Mouse (Mus musculus) embryonic facial prominence, embryonic 10.5 days (tissue): ENCODE measurements around the gene Gli3. TPM values are rescaled to one million over a fixed set of nuclear protein-coding genes. Genes with fewer than 3 reads are reported as not detected.

Experiments used
- DNase-seq: peaks from one replicate; pipeline ENCODE4 v3.0.0-alpha.2; 2017; ENCODE audit warnings: low spot score
- H3K27ac ChIP-seq: fragments of 300-500 bp; sonication (generic); replicated peaks from 2 replicates; pipeline ENCODE4 v1.5.1; 2016; ENCODE audit warnings: mild to moderate bottlenecking
- H3K27me3 ChIP-seq: fragments of 300-500 bp; sonication (generic); replicated peaks from 2 replicates; pipeline ENCODE4 v1.6.1; 2016; ENCODE audit warnings: low read depth, mild to moderate bottlenecking; ENCODE audit not compliant: poor library complexity, severe bottlenecking
- H3K36me3 ChIP-seq: fragments of 300-500 bp; sonication (generic); replicated peaks from 2 replicates; pipeline ENCODE4 v1.6.1; 2016; ENCODE audit warnings: mild to moderate bottlenecking, moderate library complexity
- H3K4me1 ChIP-seq: fragments of 300-500 bp; sonication (generic); 2 replicates; pipeline ENCODE4 v1.6.1; 2016
- H3K4me3 ChIP-seq: fragments of 300-500 bp; sonication (generic); 2 replicates; pipeline ENCODE4 v1.5.1; 2016; ENCODE audit warnings: mild to moderate bottlenecking, moderate library complexity
- H3K9me3 ChIP-seq: fragments of 300-500 bp; sonication (generic); 2 replicates; pipeline ENCODE4 v1.6.1; 2016; ENCODE audit warnings: mild to moderate bottlenecking
- WGBS: fragments of 180-500 bp; shearing (Covaris S2); methylation state at CpG from one replicate; pipeline ENCODE4 v1.1.7; 2016; 5-methylcytosine and 5-hydroxymethylcytosine counted together
- polyA plus RNA-seq: library from polyadenylated mRNA; unstranded; fragments of >200 nt; fragmentation: Nextera tagmentation; extraction: Ambion mirVana; gene quantifications from 2 replicates; pipeline ENCODE4 v1.2.1, GENCODE M21; 2016

Gene Gli3
- polyA plus RNA-seq, 1 experiment from 2014 or later = 33.9 TPM

- Histone ChIP-seq H3K27ac (no peak overlapping the region), H3K36me3 (peaks cover 20% of the 10 kb centered on the region), H3K4me3 (no peak overlapping the region), H3K4me1 (no peaks in the 10 kb centered on the region), H3K9me3 (no peaks in the 10 kb centered on the region), H3K27me3 (no peaks in the 10 kb centered on the region)
- 88% methylated on average over 1 of the region's 1 CpGs for WGBS
- no peak for DNase-seq
Observed at GRCm38 (mm10) chr13:15681530-15681929, 218.5 kb downstream of the Gli3 start.

DNA sequence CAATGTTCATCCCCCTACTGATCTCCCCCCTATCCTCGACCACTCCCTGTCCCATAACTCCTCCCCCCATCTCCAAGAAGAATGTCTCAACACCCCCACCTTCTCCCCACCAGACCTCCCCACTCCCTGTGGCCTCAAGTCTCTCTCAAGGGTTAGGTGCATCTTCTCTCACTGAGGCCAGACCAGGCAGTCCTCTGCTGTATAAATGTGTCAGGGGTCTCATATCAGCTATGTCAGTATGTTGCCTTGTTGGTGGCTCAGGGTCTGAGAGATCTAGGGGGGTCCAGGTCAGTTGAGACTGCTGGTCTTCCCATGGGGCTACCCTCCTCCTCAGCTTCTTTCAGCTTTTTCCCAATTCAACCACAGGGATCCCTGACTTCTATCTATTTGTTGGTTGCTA is 220.0 kb downstream of the Gli3 start:
- Histone ChIP-seq H3K4me1 (no peaks in the 10 kb centered on the region), H3K36me3 (peaks cover 7% of the 10 kb centered on the region), H3K27me3 (no peaks in the 10 kb centered on the region), H3K9me3 (no peaks in the 10 kb centered on the region), H3K27ac (no peak overlapping the region), H3K4me3 (no peak overlapping the region)
- no peak for DNase-seq
- WGBS = 74% methylated on average over 1 of the region's 1 CpGs

DNA sequence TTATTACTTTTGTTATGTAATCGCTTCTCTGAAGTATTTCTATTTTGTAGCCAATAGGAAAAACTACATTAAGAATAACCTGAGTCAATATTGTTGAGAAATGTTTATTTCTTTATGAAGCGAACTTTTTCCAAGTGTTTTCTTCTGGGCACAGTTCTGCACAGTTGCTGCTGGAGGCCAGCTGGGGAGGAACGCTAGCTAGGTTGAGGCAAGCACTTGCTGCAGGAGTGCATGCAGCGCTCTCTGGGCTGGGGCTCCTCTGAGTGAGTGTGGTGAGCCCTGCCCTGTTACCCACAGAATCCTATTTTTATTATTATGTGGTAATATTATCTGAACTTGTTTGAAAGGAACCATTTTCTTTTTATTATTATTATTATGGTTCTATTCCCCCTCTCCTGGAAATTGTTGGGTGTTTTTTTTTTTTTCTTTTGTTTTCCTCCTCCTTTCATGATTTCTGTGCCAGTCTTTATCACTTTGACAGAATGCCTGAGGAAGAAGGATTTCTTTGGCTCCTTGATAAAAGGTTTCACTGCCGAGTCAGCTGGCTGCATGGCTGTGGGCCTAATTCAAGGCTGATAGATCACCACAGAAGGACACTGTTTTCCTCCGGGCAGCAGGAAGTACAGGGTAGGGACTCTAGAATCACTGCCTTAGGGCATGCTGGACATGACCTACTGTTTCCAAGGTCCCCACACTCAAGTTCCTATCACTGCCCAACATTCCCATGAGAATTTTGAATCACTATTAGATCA is 225.2 kb downstream of the Gli3 start:
- no peak for DNase-seq
- 74% methylated on average over 6 of the region's 6 CpGs for WGBS
- H3K4me3 ChIP-seq = no peak overlapping the region
- no peaks in the 10 kb centered on the region for H3K9me3 ChIP-seq
- no peaks in the 10 kb centered on the region for H3K4me1 ChIP-seq
- no peaks in the 10 kb centered on the region; the same call in 1 of the 2 replicates for H3K36me3 ChIP-seq
- no peak overlapping the region for H3K27ac ChIP-seq
- no peaks in the 10 kb centered on the region for H3K27me3 ChIP-seq

DNA sequence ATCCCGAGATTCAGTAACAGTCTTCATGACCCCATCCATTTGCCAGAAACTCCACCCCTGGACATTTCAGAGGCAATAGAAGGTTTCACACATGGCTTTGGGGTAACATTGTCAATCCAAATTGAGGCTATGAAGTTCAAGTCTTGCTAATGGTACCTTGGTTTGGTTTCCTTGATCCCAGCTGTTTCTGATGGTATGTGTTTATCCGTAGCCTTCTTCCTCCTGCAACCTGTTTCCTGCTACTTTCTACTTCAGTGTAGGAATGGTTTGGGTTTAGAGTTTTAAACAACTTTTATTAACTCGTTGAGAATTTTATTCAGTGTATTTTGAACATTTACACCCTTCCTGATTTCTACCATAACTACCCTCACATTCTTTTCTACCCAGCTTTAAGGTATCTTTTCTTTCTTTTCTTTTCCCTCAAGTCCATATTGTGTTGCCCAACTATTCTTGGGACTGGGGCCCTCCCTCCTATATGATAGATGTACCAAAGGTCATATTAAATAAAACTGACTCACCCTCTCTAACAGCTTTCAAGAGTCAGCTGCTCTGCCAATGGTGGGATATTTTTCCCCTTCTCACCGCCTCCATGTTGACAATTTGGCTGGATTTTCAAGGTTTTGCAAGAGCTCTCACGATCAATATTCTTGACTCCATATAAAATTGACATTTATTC is 225.9 kb downstream of the Gli3 start:
- no peaks in the 10 kb centered on the region for H3K4me1 ChIP-seq
- 87% methylated on average over 5 of the region's 5 CpGs for WGBS
- DNase-seq = no peak

GRCm38 (mm10) chr13:15691751-15692464 is 228.9 kb downstream of the Gli3 start:
- H3K27me3 ChIP-seq = no peaks in the 10 kb centered on the region
- H3K4me1 ChIP-seq = no peaks in the 10 kb centered on the region
- H3K27ac ChIP-seq = no peak overlapping the region
- no peak for DNase-seq
- H3K36me3 ChIP-seq = peaks cover 4% of the 10 kb centered on the region; the same call in 1 of the 2 replicates
- H3K9me3 ChIP-seq = no peaks in the 10 kb centered on the region
- no peak overlapping the region for H3K4me3 ChIP-seq
- 80% methylated on average over 5 of the region's 5 CpGs for WGBS

More for the DNA sequence above, 225.9 kb downstream of the Gli3 start:
- H3K36me3 ChIP-seq = no peaks in the 10 kb centered on the region; the same call in 1 of the 2 replicates
- no peak overlapping the region for H3K27ac ChIP-seq
- no peaks in the 10 kb centered on the region for H3K27me3 ChIP-seq
- H3K4me3 ChIP-seq = no peak overlapping the region
- H3K9me3 ChIP-seq = no peaks in the 10 kb centered on the region

- Histone ChIP-seq H3K27ac (no peak overlapping the region), H3K9me3 (no peaks in the 10 kb centered on the region), H3K27me3 (no peaks in the 10 kb centered on the region), H3K4me1 (no peaks in the 10 kb centered on the region), H3K4me3 (no peak overlapping the region), H3K36me3 (peaks cover 4% of the 10 kb centered on the region; the same call in 1 of the 2 replicates)
- DNase-seq = no peak
Observed at GRCm38 (mm10) chr13:15692465-15692809, 229.4 kb downstream of the Gli3 start.

DNA sequence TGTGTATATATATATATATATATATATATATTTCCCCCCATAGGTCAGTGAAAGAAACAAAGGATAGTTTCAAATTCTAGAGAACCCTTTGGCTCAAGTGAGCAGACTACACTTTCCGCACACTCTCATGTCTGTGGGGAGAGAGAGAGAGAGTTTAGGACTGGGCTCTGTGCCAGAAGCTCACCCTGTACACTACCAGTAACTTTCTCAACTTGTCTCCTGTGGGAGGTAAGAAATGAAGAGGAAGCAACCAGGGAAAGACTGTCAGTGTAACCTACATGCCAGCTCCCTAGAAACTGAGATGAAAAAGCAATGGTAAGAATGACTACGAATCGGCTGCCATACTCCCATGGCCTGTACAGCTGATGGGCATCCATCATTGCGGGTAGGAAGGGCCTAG is 235.2 kb downstream of the Gli3 start:
- Histone ChIP-seq H3K9me3 (no peaks in the 10 kb centered on the region), H3K4me1 (no peaks in the 10 kb centered on the region), H3K36me3 (peaks cover 4% of the 10 kb centered on the region; the same call in 1 of the 2 replicates), H3K27me3 (no peaks in the 10 kb centered on the region), H3K4me3 (no peak overlapping the region), H3K27ac (no peak overlapping the region)
- WGBS = 94% methylated on average over 4 of the region's 4 CpGs
- DNase-seq = no peak

GRCm38 (mm10) chr13:15699116-15699515 is 236.1 kb downstream of the Gli3 start:
- Histone ChIP-seq H3K4me1 (no peaks in the 10 kb centered on the region), H3K9me3 (no peaks in the 10 kb centered on the region), H3K4me3 (no peak overlapping the region), H3K36me3 (peaks cover 4% of the 10 kb centered on the region; the same call in 1 of the 2 replicates), H3K27me3 (no peaks in the 10 kb centered on the region), H3K27ac (no peak overlapping the region)
- WGBS = 90% methylated on average over 6 of the region's 6 CpGs
- DNase-seq = no peak

- no peaks in the 10 kb centered on the region for H3K36me3 ChIP-seq
- WGBS = 80% methylated on average over 8 of the region's 8 CpGs
- no peak overlapping the region for H3K4me3 ChIP-seq
- DNase-seq = no peak
- no peaks in the 10 kb centered on the region for H3K9me3 ChIP-seq
- H3K27ac ChIP-seq = no peak overlapping the region
- H3K27me3 ChIP-seq = no peaks in the 10 kb centered on the region; the same call in 1 of the 2 replicates
- peaks cover 22% of the 10 kb centered on the region for H3K4me1 ChIP-seq
Observed at GRCm38 (mm10) chr13:15704669-15705068, 241.6 kb downstream of the Gli3 start.

GRCm38 (mm10) chr13:15707481-15707881 is 244.4 kb downstream of the Gli3 start:
- peak; percentile 18 for DNase-seq
- H3K27ac ChIP-seq = no peak overlapping the region; the same call in 1 of the 2 replicates
- no peaks in the 10 kb centered on the region for H3K9me3 ChIP-seq
- peaks cover 33% of the 10 kb centered on the region for H3K4me1 ChIP-seq
- no peaks in the 10 kb centered on the region for H3K36me3 ChIP-seq
- H3K4me3 ChIP-seq = no peak overlapping the region
- no peaks in the 10 kb centered on the region; the same call in 1 of the 2 replicates for H3K27me3 ChIP-seq
- 34% methylated on average over 4 of the region's 4 CpGs for whole genome bisulfite sequencing

DNA sequence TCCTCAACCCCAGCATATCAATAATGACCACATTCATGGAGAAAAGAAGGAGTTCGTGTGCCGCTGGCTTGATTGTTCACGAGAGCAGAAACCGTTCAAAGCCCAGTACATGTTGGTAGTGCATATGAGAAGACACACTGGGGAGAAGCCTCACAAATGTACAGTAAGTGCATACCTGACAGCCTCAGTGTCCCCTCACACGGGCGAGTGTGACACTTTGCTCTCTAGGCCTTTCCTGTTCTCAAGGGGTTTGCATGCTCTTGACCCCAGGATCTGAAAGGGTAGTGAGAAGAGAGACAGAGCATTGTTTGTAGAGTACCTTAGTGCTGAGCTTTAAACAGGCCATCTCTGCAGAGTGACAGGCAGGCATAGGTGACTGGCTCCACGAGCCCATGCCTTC is 250.5 kb downstream of the Gli3 start:
- 86% methylated on average over 7 of the region's 7 CpGs for WGBS
- Histone ChIP-seq H3K36me3 (peaks cover 41% of the 10 kb centered on the region), H3K4me3 (no peak overlapping the region), H3K4me1 (peaks cover 22% of the 10 kb centered on the region), H3K9me3 (no peaks in the 10 kb centered on the region), H3K27ac (no peak overlapping the region), H3K27me3 (peaks cover 6% of the 10 kb centered on the region)
- DNase-seq = no peak

GRCm38 (mm10) chr13:15714331-15714725 is 251.3 kb downstream of the Gli3 start:
- H3K36me3 ChIP-seq = peaks cover 46% of the 10 kb centered on the region
- 68% methylated on average over 4 of the region's 4 CpGs for WGBS
- H3K27me3 ChIP-seq = peaks cover 6% of the 10 kb centered on the region
- DNase-seq = no peak
- no peak overlapping the region for H3K4me3 ChIP-seq
- H3K27ac ChIP-seq = no peak overlapping the region
- peaks cover 22% of the 10 kb centered on the region for H3K4me1 ChIP-seq
- H3K9me3 ChIP-seq = no peaks in the 10 kb centered on the region
